Mouse (Mus musculus): ENCODE results near the gene Rassf1.

Gene Rassf1

GRCm38 (mm10) chr9:107551117-107551889 is at the start of gene Rassf1:
Rassf1 (plus strand) TSS chr9:107551555.
- DNase-seq, result peak; percentile 74 to 85

GRCm38 (mm10) chr9:107502131-107502846 is 49.1 kb upstream of the Rassf1 start:
- DNase-seq, result no peak

DNA sequence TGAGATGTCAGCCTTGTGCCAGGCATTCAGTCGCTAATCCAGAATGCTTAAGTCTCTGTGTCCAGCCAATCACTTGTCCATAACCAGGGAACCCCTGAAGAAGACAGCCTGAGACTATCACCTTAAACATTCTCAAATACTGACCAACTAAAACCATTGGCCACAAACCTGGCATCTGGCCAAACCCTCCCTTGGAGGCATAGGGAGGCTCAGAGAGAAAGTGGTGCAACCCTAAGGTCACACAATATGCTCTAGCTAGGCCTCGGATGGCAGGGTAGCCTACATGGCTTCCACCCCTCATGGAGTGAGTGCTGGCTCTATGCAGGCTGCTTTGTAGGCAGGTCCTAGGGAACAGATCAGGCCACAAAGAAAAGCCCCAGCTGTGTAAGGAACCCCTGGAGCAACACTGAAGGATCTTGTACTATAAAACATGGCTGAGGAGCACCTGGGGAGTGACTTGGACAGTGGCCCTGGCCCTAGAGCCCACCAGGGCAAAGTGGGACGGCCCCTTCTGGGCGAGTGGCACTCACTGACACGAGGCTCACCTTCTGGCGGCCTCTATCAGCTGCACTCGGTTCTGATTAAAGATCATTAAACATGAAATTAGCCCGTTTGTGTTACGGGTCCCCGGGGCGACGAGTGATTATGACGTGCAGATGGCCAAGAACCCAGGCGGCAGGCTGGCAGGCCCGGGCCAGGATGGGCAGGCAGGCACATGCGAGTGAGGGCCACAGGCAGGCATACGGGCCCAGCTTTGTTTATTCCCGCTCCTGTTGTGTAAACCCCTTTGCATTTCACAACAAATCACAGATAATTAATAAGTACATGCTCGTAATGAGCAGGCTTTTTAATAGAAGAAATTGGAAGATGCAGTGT is 46.5 kb upstream of the Rassf1 start:
- DNase-seq, result no peak

DNA sequence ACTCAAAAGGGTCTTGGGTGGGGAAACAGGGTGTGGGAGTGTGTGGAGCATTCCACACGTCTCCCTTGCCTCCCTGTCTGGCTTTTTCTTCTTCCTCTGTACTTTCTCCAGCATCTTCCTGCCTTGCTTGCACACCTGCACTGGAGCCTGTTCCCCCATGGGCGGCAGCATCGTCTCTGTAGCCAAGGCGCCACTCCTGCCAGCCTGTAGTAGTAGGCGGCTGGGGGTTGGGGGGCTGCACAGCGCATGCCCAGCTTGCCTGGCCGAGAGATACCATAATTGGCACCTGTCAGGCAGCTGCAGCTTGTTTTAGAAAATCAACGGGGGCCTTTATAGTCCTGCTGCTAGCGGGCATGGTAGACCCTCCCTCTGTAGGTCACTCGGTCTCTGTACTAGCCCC is 43.1 kb upstream of the Rassf1 start:
- DNase-seq, result peak in 1 of 2 experiments; percentile 33

DNA sequence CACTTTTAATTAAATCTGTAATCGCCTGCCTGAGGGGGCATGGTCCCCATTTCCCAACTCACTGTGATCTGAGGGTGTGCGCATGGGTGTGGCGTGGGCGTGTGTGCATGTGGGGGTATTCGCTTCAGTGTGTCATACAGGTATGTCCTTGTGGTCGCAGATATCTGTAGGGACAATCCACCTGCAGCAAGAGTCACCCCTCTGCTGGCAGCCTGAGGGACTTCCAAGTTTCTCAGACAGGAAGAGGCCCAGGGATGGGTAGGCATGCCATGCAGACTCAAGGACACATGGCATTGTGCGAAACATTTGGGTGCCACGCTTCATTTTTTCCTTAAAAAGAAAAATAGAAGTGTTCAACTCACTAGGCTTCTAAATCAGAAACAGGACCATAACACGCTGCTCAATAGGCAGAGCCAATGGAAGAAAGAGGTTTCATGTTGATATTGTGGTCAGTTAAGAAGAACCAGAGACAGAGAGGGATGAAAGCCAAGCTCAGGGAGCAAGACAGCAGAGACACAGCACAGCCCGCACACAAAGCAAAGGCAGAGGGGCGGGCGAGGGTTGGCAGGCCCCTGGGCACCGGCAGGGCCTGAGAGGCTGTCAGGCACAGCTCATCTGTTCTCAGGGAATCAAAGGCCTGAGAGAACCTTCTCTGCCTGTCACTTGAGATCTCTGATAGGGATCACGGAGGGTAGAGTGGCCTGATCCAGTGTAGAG is 40.8 kb upstream of the Rassf1 start:
- DNase-seq, result no peak

GRCm38 (mm10) chr9:107511436-107511835 is 39.9 kb upstream of the Rassf1 start:
- DNase-seq, result no peak

DNA sequence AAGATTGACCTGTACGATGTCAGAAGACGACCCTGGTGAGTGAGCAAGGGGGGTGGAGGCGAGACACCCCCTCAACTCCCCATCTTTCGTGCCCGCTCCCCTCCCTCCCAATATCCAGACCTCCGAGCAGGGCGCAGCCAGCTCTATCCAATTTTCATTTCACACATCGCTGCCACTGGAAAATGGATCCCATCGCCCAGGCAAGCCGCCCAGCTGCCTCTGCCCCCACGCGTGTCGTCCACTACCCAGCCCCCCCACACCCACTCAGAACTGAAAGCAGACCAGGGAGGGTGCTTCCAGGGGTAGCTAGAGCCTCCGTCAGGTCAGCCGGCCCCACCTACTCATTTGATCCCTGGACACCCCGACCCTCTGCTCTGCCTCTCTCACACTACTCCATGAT is 39.0 kb upstream of the Rassf1 start:
- DNase-seq, result no peak

GRCm38 (mm10) chr9:107514303-107514955 is 36.9 kb upstream of the Rassf1 start:
- DNase-seq, result peak; percentile 77 to 81

DNA sequence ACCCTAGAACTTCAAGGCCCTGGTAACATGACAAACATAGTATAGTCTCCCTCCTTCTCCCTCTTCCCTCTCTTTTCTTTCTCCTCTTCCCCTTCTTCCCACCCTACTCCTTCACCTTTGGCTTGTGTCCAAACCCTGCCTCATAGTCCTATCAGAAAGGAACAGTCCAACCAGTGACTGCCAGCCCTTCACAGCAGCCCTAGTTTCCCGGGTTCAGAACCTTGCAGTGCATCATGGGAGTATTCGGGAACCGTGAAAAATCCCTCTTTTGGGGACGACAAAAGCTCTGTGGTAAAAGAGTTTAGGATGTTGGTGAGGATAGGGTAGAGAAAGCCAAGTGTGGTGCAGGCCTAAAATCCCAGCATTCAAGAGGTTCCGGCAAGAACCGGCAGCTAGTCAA is 31.0 kb upstream of the Rassf1 start:
- DNase-seq, result no peak

DNA sequence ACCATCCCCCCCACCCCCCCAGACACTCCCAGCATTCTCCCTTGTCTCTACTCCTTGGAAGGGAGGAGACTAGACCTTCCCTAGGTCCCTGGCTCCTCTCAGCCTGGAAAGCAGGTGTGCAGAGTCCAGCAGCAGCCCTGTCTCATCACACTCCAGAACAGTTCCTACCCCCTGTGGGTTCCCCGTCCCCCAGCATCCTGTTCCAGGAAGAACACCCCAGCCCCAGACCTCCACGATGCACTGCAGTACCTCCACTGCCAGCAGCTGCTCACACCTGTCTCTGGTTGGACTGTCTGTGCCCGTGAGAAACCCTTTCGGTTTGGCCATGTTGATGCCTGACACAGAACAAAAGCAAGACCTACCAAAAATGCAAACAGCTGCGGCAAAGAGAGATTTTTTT is 30.2 kb upstream of the Rassf1 start:
- peak; percentile 61 to 75 for DNase-seq

DNA sequence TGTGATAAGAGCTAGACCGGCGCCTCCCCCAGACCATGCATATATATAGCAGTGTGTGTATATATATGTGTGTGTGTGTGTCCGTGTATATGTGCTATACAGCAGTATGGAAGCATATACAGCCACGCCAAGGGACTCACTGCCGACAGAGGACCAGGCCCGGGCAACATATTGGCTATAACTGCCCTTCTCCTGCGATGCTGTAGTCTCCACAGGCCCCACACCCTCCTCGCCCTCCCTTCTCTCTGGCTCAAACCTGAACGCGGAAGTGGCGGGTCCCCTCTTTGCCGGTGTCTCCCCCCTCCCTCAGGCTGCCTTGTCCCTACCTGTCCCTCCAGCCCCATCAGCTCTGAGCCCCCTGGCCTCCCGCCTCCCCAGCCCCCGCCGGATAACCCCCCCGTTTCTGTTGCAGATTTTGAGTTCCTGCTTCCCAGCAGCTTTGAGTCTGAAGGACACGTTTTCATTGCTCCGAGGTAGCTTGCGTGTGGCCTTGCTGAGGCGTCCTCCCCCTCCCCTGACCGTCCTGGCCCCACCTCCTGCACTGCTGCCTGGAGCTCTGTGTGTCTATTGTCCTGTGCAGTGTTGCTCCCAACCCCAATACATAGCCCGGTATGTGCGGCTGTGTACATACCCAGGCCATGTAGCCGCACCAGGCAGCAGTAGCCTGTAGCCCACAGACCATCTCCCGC is 29.5 kb upstream of the Rassf1 start:
- peak; percentile 63 to 67 for DNase-seq

DNA sequence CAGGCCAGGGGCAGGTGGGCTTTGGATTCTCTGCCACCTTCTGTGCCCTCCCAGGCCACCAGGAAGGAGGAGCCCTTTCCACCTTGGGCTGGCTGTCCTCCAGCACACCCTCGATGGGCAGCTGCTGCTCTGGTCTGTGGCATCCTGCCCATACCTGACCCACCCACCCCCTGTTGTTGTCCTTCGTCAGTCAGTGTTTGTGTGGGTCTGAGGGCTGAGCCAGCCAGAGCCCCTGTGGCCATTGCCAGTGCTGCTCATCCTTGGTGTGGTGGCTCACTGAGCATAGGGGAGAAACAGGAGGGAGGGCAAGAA is 29.0 kb upstream of the Rassf1 start:
- DNase-seq, result peak in 1 of 2 experiments; percentile 29

DNA sequence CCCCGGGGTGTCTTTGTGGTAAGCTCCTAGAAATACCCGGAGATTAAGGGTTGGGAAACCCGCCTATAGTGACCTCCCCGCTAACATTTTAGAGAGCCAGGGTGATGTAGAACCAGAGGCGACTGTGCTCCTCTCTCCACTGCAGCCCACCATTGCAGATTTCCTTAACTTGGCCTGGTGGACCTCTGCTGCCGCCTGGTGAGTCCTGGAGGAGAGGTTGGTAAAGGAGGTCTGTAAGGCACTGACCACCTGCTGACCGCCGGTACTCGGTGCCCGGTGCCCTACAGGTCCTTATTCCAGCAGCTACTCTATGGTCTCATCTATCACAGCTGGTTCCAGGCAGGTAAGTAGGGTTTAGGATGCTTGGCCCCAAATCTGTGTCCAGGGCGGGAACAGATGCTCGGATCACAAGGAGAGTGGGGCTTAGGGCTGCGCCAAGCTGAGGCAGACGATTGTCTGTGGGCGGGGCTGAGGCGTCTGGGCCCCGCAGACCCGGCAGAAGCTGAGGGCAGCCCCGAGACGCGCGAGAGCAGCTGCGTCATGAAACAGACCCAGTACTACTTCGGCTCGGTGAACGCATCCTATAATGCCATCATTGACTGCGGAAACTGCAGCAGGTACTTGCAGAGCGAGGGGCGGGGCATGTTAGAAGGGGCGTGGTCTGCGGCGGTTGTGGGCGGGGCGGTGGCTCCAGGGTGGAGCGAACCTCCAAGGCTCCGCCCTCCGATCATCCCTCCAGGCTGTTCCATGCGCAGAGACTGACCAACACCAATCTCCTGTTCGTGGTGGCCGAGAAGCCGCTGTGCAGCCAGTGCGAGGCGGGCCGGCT is 24.9 kb upstream of the Rassf1 start:
- DNase-seq, result peak; percentile 81 to 83

DNA sequence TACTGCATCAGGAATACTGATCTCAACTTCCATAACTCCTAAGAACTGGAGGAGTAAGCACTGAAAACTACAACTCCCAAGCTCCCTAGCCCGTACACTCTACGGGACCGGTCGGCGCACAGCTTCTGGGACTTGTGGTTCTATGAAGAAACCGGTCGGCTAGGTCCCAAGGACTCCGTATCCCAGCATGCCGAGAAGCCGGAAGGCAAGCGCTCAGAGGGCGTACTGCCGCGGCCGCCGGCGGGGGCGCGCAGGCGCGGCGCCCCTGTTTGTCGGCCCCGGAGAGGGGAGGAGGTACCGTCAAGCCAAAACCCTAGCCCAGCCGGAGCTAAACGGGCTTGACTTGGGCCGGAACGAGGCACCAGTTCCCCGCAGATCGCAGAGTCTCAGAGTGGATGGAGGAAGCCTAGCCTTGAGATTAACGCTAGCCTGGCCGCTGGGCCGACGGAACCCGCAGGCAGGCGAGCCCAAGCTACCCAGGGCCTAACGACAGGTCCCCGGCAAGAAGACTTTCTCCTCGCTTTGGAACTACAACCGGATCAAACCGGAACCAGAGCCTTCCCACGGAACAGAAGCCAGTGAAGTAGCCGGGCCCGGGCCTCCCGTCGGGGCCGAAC is 17.5 kb upstream of the Rassf1 start, which contains the start of gene Tmem115:
Tmem115 (plus strand) TSS at position 155 of the 617 bp plus-strand sequence.
- DNase-seq, result peak; percentile 86 to 93

- DNase-seq, result peak; percentile 30 to 39
Measured at GRCm38 (mm10) chr9:107534408-107535202, 16.8 kb upstream of the Rassf1 start.

DNA sequence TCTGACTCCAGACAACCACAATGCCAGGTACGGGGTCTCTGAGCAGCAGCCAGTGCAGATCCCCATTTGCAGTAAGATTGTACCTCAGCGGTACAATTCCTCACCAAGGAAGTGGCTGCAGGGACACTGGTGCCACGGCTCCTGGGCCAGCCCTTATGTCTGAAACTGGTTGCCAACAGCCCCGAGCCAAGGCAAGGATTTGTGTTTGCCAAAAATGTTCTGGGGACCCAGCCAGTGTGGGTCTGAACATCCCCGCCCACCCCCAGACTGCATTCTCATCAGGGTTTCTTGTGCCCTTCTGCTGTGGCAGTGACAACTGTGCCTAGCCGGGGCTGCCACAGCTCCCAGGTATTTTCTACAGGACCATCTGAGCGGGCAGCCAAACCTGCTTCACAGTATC is 13.1 kb upstream of the Rassf1 start:
- DNase-seq, result no peak

- DNase-seq, result no peak
Measured at GRCm38 (mm10) chr9:107538711-107539110, 12.6 kb upstream of the Rassf1 start.

DNA sequence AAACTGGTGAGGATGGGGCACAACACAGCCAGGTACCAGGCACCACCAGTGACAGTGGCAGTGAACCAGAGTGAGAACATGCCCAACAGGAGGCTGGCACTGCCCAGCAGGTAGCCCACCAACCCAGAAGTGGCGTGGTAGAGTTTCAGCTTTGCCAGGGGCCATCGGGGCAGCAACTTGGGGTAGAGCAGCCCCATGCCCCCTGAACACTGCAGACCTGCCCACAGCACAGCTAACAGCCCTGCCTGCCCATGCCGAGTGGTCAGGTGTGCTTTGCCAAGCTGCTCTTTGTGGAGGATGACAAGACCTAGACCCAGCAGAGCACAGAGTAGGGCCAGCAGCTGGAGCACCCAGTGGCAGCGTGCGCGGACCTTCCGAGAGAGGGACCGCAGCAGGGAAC is 11.4 kb upstream of the Rassf1 start:
- DNase-seq, result no peak

DNA sequence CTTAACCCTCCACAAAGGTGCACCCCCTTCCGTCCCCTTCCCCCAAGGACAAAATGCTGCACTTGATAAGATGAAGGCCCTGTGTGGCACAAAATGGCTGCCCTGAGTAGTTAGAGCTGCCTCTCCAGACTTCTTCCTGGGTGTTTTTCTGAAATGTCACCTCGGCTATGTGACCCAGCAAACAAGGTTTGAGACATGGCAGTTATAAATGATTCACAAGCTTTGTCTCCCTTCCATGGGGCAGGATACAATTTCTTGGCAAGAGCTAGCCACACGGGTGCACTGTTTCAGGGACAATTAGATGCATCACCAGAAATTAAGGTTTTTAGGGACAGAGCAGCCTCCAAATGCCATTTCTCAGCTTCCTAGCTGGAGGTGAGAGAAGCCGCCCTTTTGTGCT is 10.9 kb upstream of the Rassf1 start:
- no peak for DNase-seq
